Mouse (Mus musculus): Measurements from ENCODE around the gene Lnpk. TPM values are rescaled to one million over a fixed set of nuclear protein-coding genes. Genes with fewer than 3 reads are reported as not detected.

Gene Lnpk
- polyA plus RNA-seq, 1 experiment from 2014 or later = 40.0 TPM

GRCm38 (mm10) chr2:74488443-74488842 lies 90.8 kb downstream of the Lnpk start:
- Histone ChIP-seq H3K4me3 (no peak overlapping the region), H3K9me3 (no peaks in the 10 kb centered on the region), H3K9ac (no peak overlapping the region), H3K36me3 (no peaks in the 10 kb centered on the region), H3K4me1 (peaks cover 6% of the 10 kb centered on the region; the same call in 1 of the 2 replicates), H3K27ac (no peak overlapping the region), H3K4me2 (replicated peaks) (no peak overlapping the region), H3K27me3 (no peaks in the 10 kb centered on the region)
- WGBS = 82% methylated on average over 7 of the region's 7 CpGs
- ATAC-seq (ENCODE audit: insufficient number of reproducible peaks, insufficient read depth, low FRiP score, low TSS enrichment) = no peak

- Histone ChIP-seq H3K27ac (no peak overlapping the region), H3K9me3 (no peaks in the 10 kb centered on the region), H3K36me3 (no peaks in the 10 kb centered on the region), H3K27me3 (no peaks in the 10 kb centered on the region), H3K4me1 (no peaks in the 10 kb centered on the region), H3K9ac (no peak overlapping the region), H3K4me3 (no peak overlapping the region), H3K4me2 (replicated peaks) (no peak overlapping the region)
- no peak for ATAC-seq (ENCODE audit: insufficient number of reproducible peaks, insufficient read depth, low FRiP score, low TSS enrichment)
- 83% methylated on average over 10 of the region's 10 CpGs for WGBS
Observed at GRCm38 (mm10) chr2:74482651-74483050, 96.6 kb downstream of the Lnpk start.

DNA sequence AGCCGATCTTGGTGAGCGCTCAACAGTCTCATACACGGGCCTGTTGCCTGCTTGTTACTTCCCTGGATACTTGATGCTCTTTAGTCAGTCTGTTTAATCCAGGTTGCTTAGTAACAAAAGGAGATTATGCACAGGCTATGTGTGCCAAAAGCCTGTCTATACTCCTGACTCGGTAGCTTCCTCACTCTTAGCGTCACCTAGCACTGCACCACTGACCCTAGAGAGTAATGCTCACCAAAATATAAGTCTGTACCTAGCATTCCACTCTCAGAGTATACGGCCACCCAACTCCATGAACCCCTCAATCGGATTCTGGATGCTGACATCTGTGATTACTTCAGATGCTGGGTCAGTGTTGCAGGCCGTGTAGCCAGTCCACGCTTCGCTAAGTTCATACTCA lies 97.1 kb downstream of the Lnpk start:
- H3K4me1 ChIP-seq = no peaks in the 10 kb centered on the region

More for the DNA sequence above, 97.1 kb downstream of the Lnpk start:
- Histone ChIP-seq H3K4me3 (no peak overlapping the region), H3K36me3 (no peaks in the 10 kb centered on the region), H3K9me3 (no peaks in the 10 kb centered on the region), H3K27me3 (no peaks in the 10 kb centered on the region), H3K4me2 (replicated peaks) (no peak overlapping the region), H3K27ac (no peak overlapping the region), H3K9ac (no peak overlapping the region)
- no peak for ATAC-seq (ENCODE audit: insufficient number of reproducible peaks, insufficient read depth, low FRiP score, low TSS enrichment)
- 78% methylated on average over 10 of the region's 10 CpGs for WGBS

Other genes starting within 250 kb of the Lnpk start
- gene Evx2, start 80.1 kb upstream of the Lnpk start, polyA plus RNA-seq (2016; fragmentation: Nextera tagmentation; extraction: Ambion mirVana) = 0.06 TPM in 1 of 2 replicates, not detected in the other
- gene Hoxd13, start 88.9 kb upstream of the Lnpk start, polyA plus RNA-seq (2016; fragmentation: Nextera tagmentation; extraction: Ambion mirVana) = not detected in 2 replicates
- 0.11 TPM in 1 of 2 replicates, not detected in the other for gene Hoxd12, start 95.6 kb upstream of the Lnpk start, polyA plus RNA-seq (2016; fragmentation: Nextera tagmentation; extraction: Ambion mirVana)
- not detected in 2 replicates for gene Hoxd11, start 100.1 kb upstream of the Lnpk start, polyA plus RNA-seq (2016; fragmentation: Nextera tagmentation; extraction: Ambion mirVana)
- not detected in 2 replicates for gene Hoxd10, start 112.5 kb upstream of the Lnpk start, polyA plus RNA-seq (2016; fragmentation: Nextera tagmentation; extraction: Ambion mirVana)
- gene Hoxd9, start 118.3 kb upstream of the Lnpk start, polyA plus RNA-seq (2016; fragmentation: Nextera tagmentation; extraction: Ambion mirVana) = 0.37 and 0.72 TPM in 2 replicates
- gene Hoxd8, start 125.2 kb upstream of the Lnpk start, polyA plus RNA-seq (2016; fragmentation: Nextera tagmentation; extraction: Ambion mirVana) = 1.6 and 2.6 TPM in 2 replicates
- 1.5 and 2.4 TPM in 2 replicates for gene Hoxd3, start 132.5 kb upstream of the Lnpk start, polyA plus RNA-seq (2016; fragmentation: Nextera tagmentation; extraction: Ambion mirVana)
- 0.14 and 0.25 TPM in 2 replicates for gene Hoxd4, start 132.5 kb upstream of the Lnpk start, polyA plus RNA-seq (2016; fragmentation: Nextera tagmentation; extraction: Ambion mirVana)
- gene Gm28230, start 147.3 kb upstream of the Lnpk start, polyA plus RNA-seq (2016; fragmentation: Nextera tagmentation; extraction: Ambion mirVana) = 0.13 TPM in 1 of 2 replicates, not detected in the other
- 11.8 and 11.9 TPM in 2 replicates for gene Hoxd1, start 183.5 kb upstream of the Lnpk start, polyA plus RNA-seq (2016; fragmentation: Nextera tagmentation; extraction: Ambion mirVana)
- 129 and 130 TPM in 2 replicates for gene Mtx2, start 246.4 kb upstream of the Lnpk start, polyA plus RNA-seq (2016; fragmentation: Nextera tagmentation; extraction: Ambion mirVana)